Mouse (Mus musculus) midbrain, embryonic 11.5 days (tissue): ENCODE measurements around the gene Akr1b3. TPM values are rescaled to one million over a fixed set of nuclear protein-coding genes. Genes with fewer than 3 reads are reported as not detected.

Experiments
- ATAC-seq: fragments of 200-750 bp; cut with Nextera tagmentation; 2 replicates; pipeline ENCODE4 v1.8.0; 2017; ENCODE audit warnings: moderate TSS enrichment, moderate library complexity; ENCODE audit not compliant: low FRiP score
- DNase-seq: peaks from one replicate; pipeline ENCODE4 v3.0.0; 2015; ENCODE audit warnings: low spot score; ENCODE audit errors: missing footprints
- H3K27ac ChIP-seq: fragments of 300-500 bp; sonication (generic); 2 replicates; pipeline ENCODE4 v1.5.1; 2014; ENCODE audit warnings: low read depth, low read length
- H3K27me3 ChIP-seq: fragments of 300-500 bp; sonication (generic); 2 replicates; pipeline ENCODE4 v1.6.1; 2014; ENCODE audit warnings: mild to moderate bottlenecking, low read length, moderate library complexity, mixed read lengths; ENCODE audit not compliant: control insufficient read depth, insufficient read depth
- H3K36me3 ChIP-seq: fragments of 300-500 bp; sonication (generic); 2 replicates; pipeline ENCODE4 v1.6.1; 2014; ENCODE audit warnings: mild to moderate bottlenecking, low read length, moderate library complexity, mixed read lengths; ENCODE audit not compliant: control insufficient read depth, insufficient read depth
- H3K4me1 ChIP-seq: fragments of 300-500 bp; sonication (generic); 2 replicates; pipeline ENCODE4 v1.6.1; 2014; ENCODE audit warnings: low read length; ENCODE audit not compliant: control insufficient read depth, insufficient read depth
- H3K4me2 ChIP-seq: fragments of 300-500 bp; sonication (generic); 2 replicates; pipeline ENCODE4 v1.6.1; 2014; ENCODE audit warnings: mild to moderate bottlenecking, moderate library complexity
- H3K4me3 ChIP-seq: fragments of 300-500 bp; sonication (generic); 2 replicates; pipeline ENCODE4 v1.5.1; 2014; ENCODE audit warnings: low read depth, low read length
- H3K9ac ChIP-seq: fragments of 300-500 bp; sonication (generic); 2 replicates; pipeline ENCODE4 v1.6.1; 2014; ENCODE audit warnings: low read length
- H3K9me3 ChIP-seq: fragments of 300-500 bp; sonication (generic); 2 replicates; pipeline ENCODE4 v1.6.1; 2016; ENCODE audit warnings: low read length; ENCODE audit not compliant: control insufficient read depth
- WGBS: fragments of 180-500 bp; shearing (Covaris S2); extraction: QIAGEN DNeasy Blood & Tissue Kit; methylation state at CpG from one replicate; pipeline ENCODE4 v1.1.7; 2014; 5-methylcytosine and 5-hydroxymethylcytosine counted together
- polyA plus RNA-seq: library from polyadenylated mRNA; unstranded; fragments of >200 nt; fragmentation: Nextera tagmentation; extraction: Ambion mirVana; gene quantifications from 2 replicates; pipeline ENCODE4 v1.2.1, GENCODE M21; 2014

The Akr1b3 gene
- polyA plus RNA-seq, 1 experiment from 2014 or later = 221 TPM

GRCm38 (mm10) chr6:34290091-34290490, 27.2 kb downstream of the Akr1b3 start:
- 92% methylated on average over 17 of the region's 17 CpGs for WGBS
- no peak overlapping the region for H3K27ac ChIP-seq
- ATAC-seq = no peak
- H3K4me3 ChIP-seq = no peak overlapping the region
- no peaks in the 10 kb centered on the region for H3K4me1 ChIP-seq
- no peak for DNase-seq
- H3K4me2 ChIP-seq = no peak overlapping the region
- H3K27me3 ChIP-seq = no peaks in the 10 kb centered on the region
- H3K9me3 ChIP-seq = no peaks in the 10 kb centered on the region
- no peak overlapping the region for H3K9ac ChIP-seq
- no peaks in the 10 kb centered on the region for H3K36me3 ChIP-seq

GRCm38 (mm10) chr6:34288098-34288497, 29.2 kb downstream of the Akr1b3 start:
- H3K9me3 ChIP-seq = no peaks in the 10 kb centered on the region
- H3K4me3 ChIP-seq = no peak overlapping the region
- H3K27me3 ChIP-seq = no peaks in the 10 kb centered on the region
- ATAC-seq (no peak), DNase-seq (no peak)
- 88% methylated on average over 10 of the region's 10 CpGs for WGBS
- no peaks in the 10 kb centered on the region for H3K4me1 ChIP-seq
- no peak overlapping the region for H3K4me2 ChIP-seq
- H3K36me3 ChIP-seq = no peaks in the 10 kb centered on the region
- H3K27ac ChIP-seq = no peak overlapping the region
- H3K9ac ChIP-seq = no peak overlapping the region

- H3K27ac ChIP-seq = no peak overlapping the region
- H3K4me2 ChIP-seq = no peak overlapping the region
- 81% methylated on average over 3 of the region's 3 CpGs for WGBS
- DNase-seq (no peak), ATAC-seq (no peak)
- H3K4me3 ChIP-seq = no peak overlapping the region
- H3K27me3 ChIP-seq = no peaks in the 10 kb centered on the region
- H3K9ac ChIP-seq = no peak overlapping the region
- no peaks in the 10 kb centered on the region for H3K36me3 ChIP-seq
- H3K9me3 ChIP-seq = no peaks in the 10 kb centered on the region
- H3K4me1 ChIP-seq = no peaks in the 10 kb centered on the region
These were observed 30.4 kb downstream of the Akr1b3 start for GRCm38 (mm10) chr6:34286841-34287240.

GRCm38 (mm10) chr6:34278385-34278784, 38.9 kb downstream of the Akr1b3 start:
- Histone ChIP-seq H3K4me1 (no peaks in the 10 kb centered on the region), H3K36me3 (no peaks in the 10 kb centered on the region), H3K4me3 (no peak overlapping the region), H3K27ac (no peak overlapping the region), H3K4me2 (no peak overlapping the region), H3K27me3 (no peaks in the 10 kb centered on the region), H3K9ac (no peak overlapping the region), H3K9me3 (no peaks in the 10 kb centered on the region)
- DNase-seq (no peak), ATAC-seq (no peak)
- WGBS = 82% methylated on average over 5 of the region's 5 CpGs

GRCm38 (mm10) chr6:34277665-34278064, 39.6 kb downstream of the Akr1b3 start:
- 22% methylated on average over 9 of the region's 9 CpGs for WGBS
- Histone ChIP-seq H3K9me3 (no peaks in the 10 kb centered on the region), H3K27ac (no peak overlapping the region), H3K9ac (no peak overlapping the region), H3K27me3 (no peaks in the 10 kb centered on the region), H3K4me3 (no peak overlapping the region), H3K4me1 (no peaks in the 10 kb centered on the region), H3K36me3 (no peaks in the 10 kb centered on the region), H3K4me2 (no peak overlapping the region)
- ATAC-seq (no peak), DNase-seq (peak; percentile 94)

GRCm38 (mm10) chr6:34274346-34274745, 42.9 kb downstream of the Akr1b3 start:
- DNase-seq = no peak
- Histone ChIP-seq H3K4me1 (no peaks in the 10 kb centered on the region), H3K4me2 (no peak overlapping the region), H3K4me3 (no peak overlapping the region), H3K9me3 (no peaks in the 10 kb centered on the region), H3K27me3 (no peaks in the 10 kb centered on the region), H3K36me3 (no peaks in the 10 kb centered on the region), H3K9ac (no peak overlapping the region), H3K27ac (no peak overlapping the region)
- ATAC-seq = no peak
- 85% methylated on average over 2 of the region's 2 CpGs for WGBS

GRCm38 (mm10) chr6:34273073-34273472, 44.2 kb downstream of the Akr1b3 start:
- no peak overlapping the region for H3K4me2 ChIP-seq
- H3K4me3 ChIP-seq = no peak overlapping the region
- no peak overlapping the region for H3K27ac ChIP-seq
- H3K9ac ChIP-seq = no peak overlapping the region
- no peaks in the 10 kb centered on the region for H3K9me3 ChIP-seq
- H3K36me3 ChIP-seq = no peaks in the 10 kb centered on the region
- WGBS = 64% methylated on average over 2 of the region's 2 CpGs
- ATAC-seq (no peak), DNase-seq (no peak)
- no peaks in the 10 kb centered on the region for H3K4me1 ChIP-seq
- H3K27me3 ChIP-seq = no peaks in the 10 kb centered on the region

- no peak for ATAC-seq
- H3K9ac ChIP-seq = no peak overlapping the region
These were observed 44.8 kb downstream of the Akr1b3 start for GRCm38 (mm10) chr6:34272462-34272861.

GRCm38 (mm10) chr6:34270717-34271116, 46.6 kb downstream of the Akr1b3 start:
- Histone ChIP-seq H3K4me3 (no peak overlapping the region), H3K9me3 (no peaks in the 10 kb centered on the region), H3K4me1 (no peaks in the 10 kb centered on the region), H3K9ac (no peak overlapping the region), H3K4me2 (no peak overlapping the region), H3K27ac (no peak overlapping the region), H3K27me3 (no peaks in the 10 kb centered on the region), H3K36me3 (no peaks in the 10 kb centered on the region)
- ATAC-seq = no peak
- no peak for DNase-seq
- WGBS = 22% methylated on average over 6 of the region's 6 CpGs

More at GRCm38 (mm10) chr6:34272462-34272861, 44.8 kb downstream of the Akr1b3 start:
- Histone ChIP-seq H3K4me1 (no peaks in the 10 kb centered on the region), H3K27ac (no peak overlapping the region), H3K36me3 (no peaks in the 10 kb centered on the region), H3K4me3 (no peak overlapping the region), H3K4me2 (no peak overlapping the region), H3K9me3 (no peaks in the 10 kb centered on the region), H3K27me3 (no peaks in the 10 kb centered on the region)
- DNase-seq = no peak
- 93% methylated on average over 5 of the region's 5 CpGs for WGBS

GRCm38 (mm10) chr6:34258546-34258945, 58.7 kb downstream of the Akr1b3 start:
- H3K4me3 ChIP-seq = no peak overlapping the region
- H3K4me1 ChIP-seq = no peaks in the 10 kb centered on the region
- H3K27ac ChIP-seq = no peak overlapping the region
- no peak for DNase-seq
- no peak overlapping the region for H3K9ac ChIP-seq
- H3K27me3 ChIP-seq = no peaks in the 10 kb centered on the region
- no peak overlapping the region for H3K4me2 ChIP-seq
- 67% methylated on average over 5 of the region's 5 CpGs for WGBS
- no peak for ATAC-seq
- H3K36me3 ChIP-seq = no peaks in the 10 kb centered on the region
- H3K9me3 ChIP-seq = no peaks in the 10 kb centered on the region
